Mouse (Mus musculus): ENCODE data around the gene 1700018G05Rik.
"Not testable (repeated sequence)": the region's sequence is repeated elsewhere in the genome, so short reads cannot be mapped to it uniquely, and the experiment has no call there.

Gene 1700018G05Rik

DNA sequence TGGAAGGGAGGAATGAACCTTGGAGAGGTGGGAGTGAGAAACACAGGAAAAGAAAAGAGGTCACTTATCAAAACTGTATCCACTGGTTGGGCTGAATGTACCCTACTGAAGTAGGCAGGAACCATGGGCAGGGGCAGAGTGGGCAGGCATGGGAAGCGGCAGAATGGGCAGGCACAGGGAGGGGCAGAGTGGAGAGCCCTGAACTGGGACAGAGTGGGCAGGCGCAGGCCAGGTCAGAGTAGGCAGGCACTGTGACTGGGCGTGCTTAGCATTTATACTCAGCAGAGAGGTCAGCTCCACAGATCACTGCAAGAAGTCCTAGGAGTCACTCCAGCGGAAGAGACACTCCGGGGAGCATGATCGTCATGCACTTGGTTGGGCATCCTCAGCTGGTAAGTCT is at the start of gene 1700018G05Rik:
Gene 1700018G05Rik, plus strand, starts transcription at position 301 of the 400 bp plus-strand sequence.
- DNase-seq: not testable (repeated sequence)

DNA sequence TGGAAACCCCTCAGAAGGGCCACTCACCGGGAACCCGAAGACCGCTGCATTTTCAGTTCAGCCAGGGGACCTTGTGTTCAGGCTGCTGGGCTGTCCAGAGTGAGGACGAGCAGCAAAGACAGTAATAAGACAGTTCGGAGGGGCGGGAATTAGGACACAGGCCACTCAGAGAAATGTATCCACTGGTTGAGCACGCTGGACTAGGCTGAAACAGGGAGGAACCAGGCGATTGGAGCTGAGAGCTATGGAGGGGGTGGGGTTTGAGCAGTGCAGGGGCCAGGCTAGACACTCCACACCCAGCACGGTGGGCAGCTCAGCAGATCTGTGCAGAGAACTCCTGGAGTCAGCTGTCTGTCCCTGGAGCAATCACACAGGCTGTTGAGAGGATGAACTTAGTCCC is 19.6 kb upstream of the 1700018G05Rik start, which contains the start of the genes Dmrtc1a and 1700011M02Rik:
Gene Dmrtc1a, minus strand, starts transcription at position 101 of the 400 bp plus-strand sequence.
Gene 1700011M02Rik, plus strand, starts transcription at position 319 of the 400 bp plus-strand sequence.
- DNase-seq: not testable (repeated sequence)

DNA sequence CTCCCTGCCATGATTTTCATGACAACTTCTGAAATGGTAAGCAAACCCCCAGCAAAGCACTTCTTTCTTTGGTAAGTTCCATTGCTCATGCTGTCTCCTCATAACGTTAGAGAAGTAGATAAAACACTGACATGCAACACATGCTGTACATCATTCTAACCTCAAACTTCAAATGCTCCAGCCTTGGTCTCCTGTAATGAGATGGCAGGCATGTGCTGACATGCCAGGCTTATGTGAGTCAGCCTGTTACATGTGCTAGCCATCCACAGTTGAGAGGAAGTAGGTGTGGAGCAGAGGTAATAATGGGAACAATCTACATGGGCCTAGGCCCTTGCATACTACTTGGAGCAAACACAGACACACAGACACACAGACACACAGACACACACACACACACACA is 13.3 kb upstream of the 1700018G05Rik start:
- DNase-seq: not testable (repeated sequence)

DNA sequence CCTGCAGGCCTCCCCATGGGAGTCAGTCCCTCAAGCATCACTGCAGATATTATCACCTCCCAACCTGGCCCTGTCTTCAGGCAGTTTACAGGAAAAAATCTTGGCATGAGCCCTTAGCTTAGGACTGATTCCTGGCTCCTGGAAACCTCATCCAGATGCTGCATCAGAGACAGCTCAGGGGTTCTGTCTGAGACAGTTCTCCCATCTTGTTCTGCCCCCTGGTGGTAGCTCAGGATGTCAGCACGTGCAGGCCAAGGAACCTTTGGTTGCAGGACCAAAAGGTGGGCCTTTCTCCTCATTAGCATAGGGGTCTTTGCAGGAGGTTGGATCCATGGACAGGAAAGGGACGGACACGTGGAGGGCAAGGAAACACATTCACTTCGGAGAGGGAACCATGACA is 1.5 kb upstream of the 1700018G05Rik start:
- peak; percentile 6 for DNase-seq

DNA sequence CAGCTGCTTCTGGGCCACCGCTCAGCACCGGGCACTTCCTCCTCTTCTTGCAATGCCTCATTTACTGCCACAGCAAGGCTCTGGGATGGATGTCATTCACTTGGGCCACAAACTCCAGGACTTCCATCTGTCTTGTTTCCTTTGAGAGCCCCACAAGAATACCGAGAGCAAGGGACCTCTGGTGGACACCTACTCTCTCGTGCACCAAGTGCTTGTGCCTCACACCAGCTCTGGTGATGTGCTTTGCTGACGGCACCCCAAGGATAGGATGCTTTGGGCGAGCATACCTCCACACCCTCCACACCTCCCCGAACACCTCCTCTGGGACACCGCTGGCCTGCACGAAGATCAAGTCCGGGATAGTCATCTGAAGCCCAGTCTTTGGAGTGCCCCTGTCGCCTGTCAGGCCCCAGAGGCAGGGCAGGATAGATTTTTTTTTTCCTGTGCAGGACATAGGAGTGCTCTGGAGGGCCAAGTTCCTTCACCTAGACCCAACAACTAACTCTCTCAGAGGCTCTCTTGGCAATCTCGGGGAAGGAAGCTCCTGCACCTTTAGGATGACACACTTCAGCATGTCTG is 4.9 kb downstream of the 1700018G05Rik start:
- DNase-seq: peak; percentile 14

DNA sequence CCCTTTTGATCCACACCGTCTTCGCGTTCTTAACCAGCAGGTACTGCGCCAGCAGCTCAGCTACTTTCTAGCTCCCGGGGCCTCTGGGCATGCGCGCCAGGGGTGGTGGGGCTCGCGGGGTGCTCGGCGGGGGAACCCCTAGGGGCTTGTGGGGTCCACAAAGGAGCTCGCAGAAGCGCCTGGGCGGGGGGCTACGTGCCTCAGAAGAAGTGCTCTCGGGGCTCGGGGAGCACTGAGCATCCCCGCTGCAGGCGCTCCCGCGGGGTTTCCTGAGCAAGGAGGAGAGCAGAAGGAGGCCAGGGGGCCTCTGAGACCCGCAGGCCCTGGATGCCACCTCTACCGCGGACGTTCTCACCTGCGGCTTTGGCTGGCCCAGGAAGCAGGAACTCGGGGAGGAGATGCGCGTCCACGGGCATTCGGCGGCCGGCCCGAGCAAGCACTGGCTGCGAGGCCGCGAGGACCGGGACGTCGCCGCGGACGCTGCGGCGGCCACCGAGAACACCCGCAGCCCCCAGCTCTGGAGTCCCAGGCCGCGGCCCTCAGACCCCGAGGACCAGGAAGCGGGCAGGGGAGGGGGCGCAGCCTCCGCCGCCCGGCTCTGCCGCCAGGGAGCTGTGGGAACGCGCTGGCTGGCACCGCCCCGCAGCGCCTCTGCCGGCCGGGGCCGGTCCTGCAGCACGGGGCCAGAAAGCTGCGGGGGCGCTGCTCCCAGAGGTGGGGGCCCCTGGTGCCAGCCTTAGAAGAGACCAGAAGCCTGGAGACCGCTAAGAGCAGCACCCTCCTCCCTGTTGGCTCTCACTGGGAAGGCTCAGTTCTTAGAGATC is 5.6 kb downstream of the 1700018G05Rik start:
- peak; percentile 65 for DNase-seq

DNA sequence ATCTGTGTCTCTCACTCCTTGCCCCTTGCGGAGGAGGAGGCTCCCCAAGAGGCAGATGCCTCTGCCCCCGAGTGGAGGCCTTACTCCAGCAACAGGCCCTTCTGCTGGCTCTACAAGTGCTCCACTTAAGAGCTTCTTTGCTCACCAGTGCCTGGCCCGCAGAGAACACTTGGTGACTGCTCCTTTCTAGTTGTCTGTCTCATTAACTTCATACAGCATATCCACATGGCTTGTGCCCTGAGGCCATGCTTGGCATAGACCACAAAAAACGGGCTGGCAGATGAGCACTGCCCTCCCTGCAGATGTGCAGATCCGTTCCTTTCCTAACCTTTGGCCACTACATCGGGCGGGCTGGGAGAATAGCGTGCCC is 6.2 kb downstream of the 1700018G05Rik start:
- no peak for DNase-seq

DNA sequence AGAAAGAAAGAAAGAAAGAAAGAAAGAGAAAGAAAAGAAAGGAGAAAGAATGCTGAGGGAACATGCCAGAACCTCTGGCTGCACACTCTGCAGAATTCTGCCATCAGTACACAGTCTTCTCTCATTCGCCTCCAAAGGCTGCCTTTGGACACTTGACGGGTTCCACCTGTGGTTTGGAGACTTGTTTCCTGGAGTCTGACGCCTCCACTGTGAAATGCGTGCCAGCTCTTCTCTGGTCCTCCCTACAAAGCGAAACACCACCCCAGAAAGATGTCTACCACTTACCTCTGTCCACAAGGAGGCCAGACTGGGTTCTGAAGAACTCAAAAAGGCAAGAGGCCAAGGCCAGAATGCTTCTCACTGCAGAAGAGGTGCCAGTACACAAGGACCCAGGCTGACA is 8.6 kb downstream of the 1700018G05Rik start:
- no peak for DNase-seq

DNA sequence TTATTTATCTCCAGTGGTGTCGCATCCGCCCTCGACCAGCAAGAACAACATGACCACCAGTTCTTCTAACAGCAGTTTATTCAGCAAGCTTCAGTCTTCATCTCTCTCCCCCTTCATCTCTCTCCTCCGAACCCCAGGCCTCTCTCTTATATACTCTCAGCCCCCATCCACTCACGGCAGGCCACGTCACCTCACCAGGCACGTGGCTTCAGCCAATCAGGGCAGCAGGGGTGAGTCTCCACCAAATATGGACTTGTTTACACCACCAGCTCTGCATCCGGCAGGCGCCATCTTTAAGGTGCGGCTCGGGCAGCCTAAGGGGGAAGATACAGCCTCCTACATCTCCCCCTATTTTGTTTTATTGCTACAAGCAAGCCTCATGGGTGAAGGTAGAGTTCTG is 22.0 kb downstream of the 1700018G05Rik start:
- DNase-seq: peak; percentile 22

DNA sequence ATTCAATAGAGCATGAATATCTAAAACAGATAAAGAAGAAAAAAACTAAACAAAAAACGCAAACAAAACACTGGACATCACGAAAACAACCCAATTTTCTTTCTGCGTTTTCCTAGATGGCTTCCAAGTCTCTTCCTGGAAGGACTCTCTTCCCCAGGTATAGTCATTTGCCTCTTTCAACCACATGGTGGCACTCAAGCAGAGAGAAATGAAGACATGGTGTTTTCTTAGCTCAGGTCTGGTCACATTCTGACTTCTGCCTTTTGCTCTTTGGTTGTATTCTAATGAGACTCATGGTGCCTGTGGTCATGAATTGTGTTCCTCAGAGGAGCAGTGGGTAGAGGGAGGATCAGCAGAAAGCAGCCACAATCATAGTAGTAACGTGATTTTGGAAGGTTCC is 30.7 kb downstream of the 1700018G05Rik start:
- DNase-seq: peak; percentile 3

DNA sequence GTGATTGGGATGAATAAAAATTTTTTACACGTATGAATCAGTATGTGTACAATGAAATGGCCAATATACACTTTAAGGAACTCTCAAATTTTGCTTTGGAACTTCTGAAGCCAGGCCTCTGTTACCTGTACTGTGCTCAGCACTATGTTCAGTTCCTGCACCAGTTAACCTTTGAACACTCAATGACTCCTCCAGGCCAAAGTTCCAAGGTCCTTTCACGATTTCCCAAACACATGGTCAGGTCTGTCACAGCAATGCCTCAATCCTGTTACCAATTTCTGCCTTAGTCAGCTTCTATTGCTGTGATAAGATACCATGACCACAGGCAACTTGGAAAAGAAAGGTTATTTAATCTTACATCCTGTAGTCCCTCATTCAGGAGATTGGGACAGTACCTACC is 32.4 kb downstream of the 1700018G05Rik start:
- no peak for DNase-seq
